9 mouse cellular contexts compared by ENCODE assay signal in genomic region chr6:91105400-91106129, GRCm38 (mm10). TPM values are rescaled to one million over a fixed set of nuclear protein-coding genes. Genes with fewer than 3 reads are reported as not detected.
DNase-seq lines count a peak whose midpoint lies in the region; ATAC-seq and TF ChIP-seq lines count a peak whose summit lies in the region.
"Had no signal": no experiment of that assay in that cellular context is flagged by ENCODE, and none has a peak within 500 bp of the region (broad histone marks: within the 10 kb centered on the region; RNA-seq: fewer than 3 reads in every experiment).

No protein-coding gene starts in this region.

- no peak overlapping the region for H3K4me3 ChIP-seq in CH12.LX (replicated peaks in 1 of 3; ENCODE audit: low read depth in 2 of 3, low read length in 2 of 3, poor library complexity in 1 of 3)
- H3K4me3 ChIP-seq in liver, embryonic 11.5 days (ENCODE audit: low read depth, low read length): no peak overlapping the region
- H3K4me3 ChIP-seq: forebrain, embryonic 13.5 days had no signal

- H3K4me2 ChIP-seq in CH12.LX (ENCODE audit: insufficient read depth, low read depth, poor library complexity, severe bottlenecking): no peak overlapping the region
- H3K4me2 ChIP-seq in liver, embryonic 11.5 days: no peak overlapping the region
- H3K4me2 ChIP-seq: forebrain, embryonic 13.5 days; midbrain, embryonic 11.5 days had no signal

- WGBS in liver, embryonic 11.5 days: 87% methylated on average over 2 of the region's 2 CpGs

- H3K27me3 ChIP-seq in CH12.LX (replicated peaks): no peaks in the 10 kb centered on the region
- H3K27me3 ChIP-seq in liver, embryonic 11.5 days (replicated peaks; ENCODE audit: control insufficient read depth, insufficient read depth, low read length): no peaks in the 10 kb centered on the region
- H3K27me3 ChIP-seq: forebrain, embryonic 13.5 days had no signal

- peaks cover 42% of the 10 kb centered on the region for H3K79me2 ChIP-seq in CH12.LX (replicated peaks; ENCODE audit: control insufficient read depth, extremely low read depth, insufficient read depth, poor library complexity, severe bottlenecking)

- dilution Hi-C loops in CH12.LX (cut with MboI; ENCODE audit: extremely low pct_ligation_motif_present, extremely low pct_unique_long_range_greater_than_20kb, low sequenced_read_pairs): no loop called here

- TF ChIP-seq POLR2A in CH12.LX (IDR thresholded peaks at IDR 0.05; ENCODE audit: low read depth, low read length): no peak

- peak in 1 of 2 experiments; percentile 74; a peak in 2 of 4 replicates for TF ChIP-seq CTCF in CH12.LX (conservative IDR thresholded peaks at IDR 0.05 in 1 of 2, IDR thresholded peaks at IDR 0.05 in 1 of 2; ENCODE audit: low read depth in 2 of 2, low read length in 2 of 2)

- H3K9me3 ChIP-seq in CH12.LX (replicated peaks; ENCODE audit: low read length): no peaks in the 10 kb centered on the region
- no peaks in the 10 kb centered on the region for H3K9me3 ChIP-seq in liver, embryonic 11.5 days (ENCODE audit: control insufficient read depth, low read length)
- H3K9me3 ChIP-seq: forebrain, embryonic 13.5 days had no signal

- H3K36me3 ChIP-seq in CH12.LX (replicated peaks in 1 of 2; ENCODE audit: control insufficient read depth in 1 of 2, insufficient read depth in 1 of 2, low read length in 1 of 2): peaks cover 2 to 56% of the 10 kb centered on the region in 2 experiments
- H3K36me3 ChIP-seq in liver, embryonic 11.5 days (ENCODE audit: control insufficient read depth, insufficient read depth, low read length): 0 out of 2 replicates have a peak, but pooled peaks cover under 1% of the 10 kb centered on the region

- in situ Hi-C loops in CH12.LX (cut with MboI; ENCODE audit: low pct_ligation_motif_present, low pct_unique_long_range_greater_than_20kb, low sequenced_read_pairs): no loop called here

- peaks cover 33 to 87% of the 10 kb centered on the region in 2 experiments for H3K4me1 ChIP-seq in CH12.LX (ENCODE audit: control insufficient read depth in 1 of 2, insufficient read depth in 2 of 2)
- H3K4me1 ChIP-seq in liver, embryonic 11.5 days (replicated peaks; ENCODE audit: control insufficient read depth, insufficient read depth, low read length): peaks cover 32% of the 10 kb centered on the region

- peak; percentile 46; the same call in 1 of the 2 replicates for ATAC-seq in liver, embryonic 11.5 days (replicated peaks; ENCODE audit: low FRiP score)
- ATAC-seq: forebrain, embryonic 13.5 days had no signal

- peak; percentile 57 for TF ChIP-seq RAD21 in CH12.LX (IDR thresholded peaks at IDR 0.05; ENCODE audit: low read depth, low read length)

- H3K27ac ChIP-seq in CH12.LX (ENCODE audit: insufficient read depth, low read depth): no peak overlapping the region
- no peak overlapping the region for H3K27ac ChIP-seq in liver, embryonic 11.5 days (ENCODE audit: low read depth, low read length)
- H3K27ac ChIP-seq: forebrain, embryonic 13.5 days had no signal

- H3K9ac ChIP-seq in CH12.LX (ENCODE audit: insufficient read depth, low read depth): no peak overlapping the region
- H3K9ac ChIP-seq in liver, embryonic 11.5 days (ENCODE audit: low read depth, low read length): no peak overlapping the region
- H3K9ac ChIP-seq: forebrain, embryonic 13.5 days had no signal

- DNase-seq in CH12.LX (ENCODE audit: extremely low read depth): no peak
- DNase-seq in brain, adult 2 months (ENCODE audit: low read depth, low spot score): peak; percentile 24
- no peak for DNase-seq in liver, embryonic 11.5 days (ENCODE audit: low spot score)
- peak; percentile 51 to 54 for DNase-seq in spleen, postnatal 36 days (ENCODE audit: low spot score in 2 of 2)
- DNase-seq in cerebellum, adult 18-20 months: no peak
- no peak for DNase-seq in ovary, postnatal 10 days (ENCODE audit: low spot score)
- no peak for DNase-seq in testis, postnatal 10 days (ENCODE audit: low spot score)

- no peak for TF ChIP-seq EP300 in CH12.LX (IDR thresholded peaks at IDR 0.05; ENCODE audit: low read length)

TF ChIP-seq in CH12.LX, 34 proteins besides CTCF, POLR2A, EP300 and RAD21:
- TF ChIP-seq KAT2A (IDR thresholded peaks at IDR 0.05; ENCODE audit: insufficient replicate concordance, low read length) (no peak), CHD2 (IDR thresholded peaks at IDR 0.05; ENCODE audit: low read length) (no peak), SMC3 (IDR thresholded peaks at IDR 0.05; ENCODE audit: low read depth, low read length) (peak; percentile 70), HCFC1 (IDR thresholded peaks at IDR 0.05; ENCODE audit: low read depth, low read length) (no peak)
TF ChIP-seq in CH12.LX: peak in this region for 1.

RNA-seq across cellular contexts. Expression of gene Nup210, which starts 11.1 kb away (rescaled TPM):
- total RNA-seq in CH12.LX (2012; rRNA removed): 103 TPM in 2 replicates
- total RNA-seq in CH12.LX (2014; rRNA removed): 40.5 and 41.9 TPM in 2 replicates
- polyA plus RNA-seq in CH12.LX (2012; ENCODE audit: insufficient read length, low read depth): 56.9 and 73.1 TPM in 2 replicates
- 53.5 and 58.3 TPM in 2 replicates for polyA plus RNA-seq in liver, embryonic 11.5 days (2014; fragmentation: Nextera tagmentation; extraction: Ambion mirVana)

RNA-seq across cellular contexts. Expression of gene Hdac11, which starts 50.9 kb away (rescaled TPM):
- total RNA-seq in CH12.LX (2012; rRNA removed): 0.55 and 2.1 TPM in 2 replicates
- total RNA-seq in CH12.LX (2014; rRNA removed): 0.22 TPM in 1 of 2 replicates, not detected in the other
- 0.53 and 0.57 TPM in 2 replicates for polyA plus RNA-seq in CH12.LX (2012; ENCODE audit: insufficient read length, low read depth)
- polyA plus RNA-seq in liver, embryonic 11.5 days (2014; fragmentation: Nextera tagmentation; extraction: Ambion mirVana): 7.1 and 7.2 TPM in 2 replicates

Comparison
In these comparisons a context has a peak if more than half of its experiments do, and no peak if none do; other contexts are left out.
1. DNase-seq: peak in brain, adult 2 months (single experiment) and spleen, postnatal 36 days (2 of 2); none in CH12.LX (single experiment), liver, embryonic 11.5 days (single experiment), cerebellum, adult 18-20 months (0 of 2), ovary, postnatal 10 days (single experiment) and testis, postnatal 10 days (single experiment).